Mouse (Mus musculus) cerebellum, adult 2 months (tissue): Measurements from ENCODE around the gene Gm10491.

Source experiments
- CTCF ChIP-seq: fragments of 200-500 bp; IDR thresholded peaks from 2 replicates; pipeline ENCODE4 v1.5.1; 2011; ENCODE audit warnings: low read depth, mild to moderate bottlenecking, control low read depth, low read length, moderate library complexity, borderline replicate concordance; ENCODE audit not compliant: insufficient read depth
- POLR2A ChIP-seq: fragments of 200-500 bp; IDR thresholded peaks from 2 replicates; pipeline ENCODE4 v1.6.1; 2011; ENCODE audit warnings: low read length, control low read depth, borderline replicate concordance; ENCODE audit not compliant: insufficient read depth

- no peak for TF ChIP-seq POLR2A
- no peak for TF ChIP-seq CTCF
These were observed 39.1 kb downstream of the Gm10491 start for GRCm38 (mm10) chrX:7868506-7868905.
